Mouse (Mus musculus): Measurements from ENCODE around the gene Fam168b. TPM values are rescaled to one million over a fixed set of nuclear protein-coding genes. Genes with fewer than 3 reads are reported as not detected.

Gene Fam168b
- polyA plus RNA-seq, 1 experiment, result 361 TPM

DNA sequence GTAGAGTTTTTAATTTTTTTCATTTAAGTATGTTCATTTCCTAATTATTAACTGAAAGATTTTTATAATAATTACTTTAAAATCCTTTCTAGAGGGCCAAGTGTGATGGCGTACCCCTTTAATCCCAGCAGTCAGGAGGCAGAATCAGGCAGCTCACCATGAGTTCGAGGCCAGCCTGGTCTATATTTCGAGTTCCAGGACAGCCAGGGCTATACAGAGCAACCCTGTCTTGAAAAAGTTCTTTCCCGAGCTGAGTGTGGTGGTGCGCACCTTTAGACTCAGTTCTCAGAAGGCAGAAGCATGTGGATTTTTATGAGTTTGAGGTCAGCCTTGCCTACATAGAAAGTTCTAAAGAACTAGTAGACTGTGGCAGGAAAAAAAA lies 24.7 kb upstream of the Fam168b start:
- WGBS, result 91% methylated on average over 5 of the region's 5 CpGs
- Histone ChIP-seq H3K4me3 (replicated peaks; ENCODE audit: extremely low read depth, low read depth, low read length) (no peak overlapping the region), H3K4me1 (ENCODE audit: control insufficient read depth, insufficient read depth, low read length) (no peaks in the 10 kb centered on the region)
- TF ChIP-seq POLR2A (IDR thresholded peaks at IDR 0.05; ENCODE audit: borderline replicate concordance, extremely low read depth, low read depth, low read length), result no peak
- TF ChIP-seq CTCF (IDR thresholded peaks at IDR 0.05; ENCODE audit: insufficient read depth, low read length), result no peak
- peak; percentile 2 for DNase-seq

DNA sequence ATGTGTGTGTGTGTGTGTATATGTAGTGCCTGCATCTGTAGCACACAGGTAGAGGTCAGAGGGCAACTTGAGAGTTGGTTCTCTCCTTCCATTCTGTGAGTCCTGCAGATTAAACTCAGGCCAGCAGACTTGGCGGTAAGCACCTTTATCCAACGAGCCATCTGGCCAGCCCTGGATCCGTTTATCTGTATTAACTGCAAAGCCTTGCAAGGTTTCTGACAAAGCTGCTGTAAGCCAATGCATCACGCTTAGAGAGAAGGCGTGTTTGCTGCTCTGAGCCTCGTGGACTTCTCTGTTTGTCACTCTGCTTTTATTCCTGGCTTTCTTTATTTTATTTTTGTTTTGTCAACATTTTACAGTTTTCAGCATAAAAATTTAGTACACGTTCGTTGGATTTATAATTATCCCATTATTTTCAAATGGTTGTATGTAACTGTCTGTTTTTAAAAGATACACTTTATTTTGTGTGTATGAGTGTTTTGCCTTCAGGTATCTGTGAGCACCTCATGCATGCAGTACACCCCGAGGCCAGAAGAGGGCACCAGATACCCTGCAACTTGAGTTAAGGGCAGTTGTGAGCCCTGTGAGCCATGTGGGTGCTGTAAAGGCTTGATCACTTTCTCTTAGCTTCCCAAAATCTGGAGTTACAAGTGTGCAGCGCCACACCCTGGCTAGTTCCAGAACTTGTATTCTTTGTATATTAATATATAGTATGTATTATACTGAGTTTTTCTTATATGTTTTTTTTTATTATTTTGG lies 24.1 kb upstream of the Fam168b start:
- WGBS, result 60% methylated on average over 10 of the region's 10 CpGs
- Histone ChIP-seq H3K4me1 (ENCODE audit: control insufficient read depth, insufficient read depth, low read length) (no peaks in the 10 kb centered on the region), H3K4me3 (replicated peaks; ENCODE audit: extremely low read depth, low read depth, low read length) (no peak overlapping the region)
- peak; percentile 97 for TF ChIP-seq CTCF (IDR thresholded peaks at IDR 0.05; ENCODE audit: insufficient read depth, low read length)
- TF ChIP-seq POLR2A (IDR thresholded peaks at IDR 0.05; ENCODE audit: borderline replicate concordance, extremely low read depth, low read depth, low read length), result no peak
- peak; percentile 89 for DNase-seq

- Histone ChIP-seq H3K4me1 (ENCODE audit: control insufficient read depth, insufficient read depth, low read length) (no peaks in the 10 kb centered on the region), H3K4me3 (replicated peaks; ENCODE audit: extremely low read depth, low read depth, low read length) (no peak overlapping the region)
- no peak for DNase-seq
- TF ChIP-seq POLR2A (IDR thresholded peaks at IDR 0.05; ENCODE audit: borderline replicate concordance, extremely low read depth, low read depth, low read length) (no peak), CTCF (IDR thresholded peaks at IDR 0.05; ENCODE audit: insufficient read depth, low read length) (no peak)
- WGBS, result 85% methylated on average over 9 of the region's 9 CpGs
Observed at GRCm38 (mm10) chr1:34865866-34866265, 23.0 kb upstream of the Fam168b start.

DNA sequence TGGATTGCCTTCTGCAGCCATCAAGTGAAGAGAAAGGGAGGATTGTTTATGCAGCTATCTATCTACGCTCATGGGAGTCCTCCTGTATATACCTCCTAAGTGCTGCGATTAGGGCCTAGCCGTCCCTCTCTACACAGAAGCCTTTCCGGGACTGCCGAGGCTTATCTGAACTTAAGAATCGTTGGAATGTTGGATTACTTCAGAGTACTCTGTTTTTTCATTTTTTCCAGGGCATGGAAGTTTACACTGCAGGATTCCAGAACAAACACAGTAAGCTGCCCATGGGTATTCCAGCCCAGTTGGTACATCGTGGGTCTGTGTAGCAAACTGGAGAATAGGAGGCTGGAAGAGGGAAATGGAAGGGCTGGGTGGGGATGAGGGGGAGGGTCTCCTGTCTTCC lies 21.4 kb upstream of the Fam168b start:
- TF ChIP-seq CTCF (IDR thresholded peaks at IDR 0.05; ENCODE audit: insufficient read depth, low read length) (no peak), POLR2A (IDR thresholded peaks at IDR 0.05; ENCODE audit: borderline replicate concordance, extremely low read depth, low read depth, low read length) (no peak)
- WGBS, result 46% methylated on average over 7 of the region's 7 CpGs
- DNase-seq, result no peak
- Histone ChIP-seq H3K4me1 (ENCODE audit: control insufficient read depth, insufficient read depth, low read length) (no peaks in the 10 kb centered on the region), H3K4me3 (replicated peaks; ENCODE audit: extremely low read depth, low read depth, low read length) (no peak overlapping the region)

GRCm38 (mm10) chr1:34863323-34863722 lies 20.5 kb upstream of the Fam168b start:
- H3K4me3 ChIP-seq (replicated peaks; ENCODE audit: extremely low read depth, low read depth, low read length), result no peak overlapping the region
- TF ChIP-seq CTCF (IDR thresholded peaks at IDR 0.05; ENCODE audit: insufficient read depth, low read length) (no peak), POLR2A (IDR thresholded peaks at IDR 0.05; ENCODE audit: borderline replicate concordance, extremely low read depth, low read depth, low read length) (no peak)
- 87% methylated on average over 7 of the region's 7 CpGs for WGBS
- H3K4me1 ChIP-seq (ENCODE audit: control insufficient read depth, insufficient read depth, low read length), result no peaks in the 10 kb centered on the region
- DNase-seq, result no peak

DNA sequence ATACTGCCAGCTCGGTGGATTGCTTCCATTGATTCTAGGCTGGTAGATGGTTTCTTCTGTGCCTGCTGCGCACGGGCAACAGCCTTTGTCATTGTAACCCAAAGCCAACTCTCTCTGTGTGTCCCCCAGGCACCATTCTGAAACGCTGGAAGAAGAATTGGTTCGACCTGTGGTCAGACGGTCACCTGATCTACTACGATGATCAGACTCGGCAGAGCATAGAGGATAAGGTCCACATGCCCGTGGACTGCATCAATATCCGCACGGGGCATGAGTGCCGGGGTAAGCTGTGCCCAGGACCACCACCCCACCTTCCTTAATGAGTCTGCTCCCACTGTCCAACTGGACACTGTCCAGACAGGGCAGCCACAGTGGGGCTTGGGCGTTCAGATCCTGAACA lies 20.0 kb upstream of the Fam168b start:
- Histone ChIP-seq H3K4me3 (replicated peaks; ENCODE audit: extremely low read depth, low read depth, low read length) (no peak overlapping the region), H3K4me1 (ENCODE audit: control insufficient read depth, insufficient read depth, low read length) (no peaks in the 10 kb centered on the region)
- WGBS, result 96% methylated on average over 13 of the region's 13 CpGs
- TF ChIP-seq CTCF (IDR thresholded peaks at IDR 0.05; ENCODE audit: insufficient read depth, low read length) (no peak), POLR2A (IDR thresholded peaks at IDR 0.05; ENCODE audit: borderline replicate concordance, extremely low read depth, low read depth, low read length) (no peak)
- DNase-seq, result no peak

DNA sequence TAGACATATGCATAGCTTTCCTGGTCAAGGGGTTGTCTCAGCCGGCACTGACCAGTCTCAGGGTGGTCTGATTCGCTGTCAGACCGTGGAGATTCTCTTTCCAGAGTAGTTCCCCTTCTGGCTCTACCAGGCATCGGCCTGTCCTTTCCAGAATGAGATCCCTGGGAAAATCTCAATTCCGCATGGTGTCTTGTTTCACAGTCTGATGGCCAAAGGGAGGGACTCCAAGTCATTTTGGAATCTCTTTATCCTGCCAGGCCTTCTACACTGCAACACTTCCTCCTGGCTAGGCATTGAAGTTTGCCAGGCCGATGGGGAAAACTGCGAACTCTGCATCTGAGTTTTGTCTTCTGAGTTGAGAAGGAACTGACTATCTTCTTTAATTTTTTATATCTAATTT lies 17.3 kb upstream of the Fam168b start:
- 83% methylated on average over 7 of the region's 7 CpGs for WGBS

GRCm38 (mm10) chr1:34859761-34860160 lies 16.9 kb upstream of the Fam168b start:
- Histone ChIP-seq H3K4me1 (ENCODE audit: control insufficient read depth, insufficient read depth, low read length) (no peaks in the 10 kb centered on the region), H3K4me3 (replicated peaks; ENCODE audit: extremely low read depth, low read depth, low read length) (no peak overlapping the region)
- 86% methylated on average over 3 of the region's 3 CpGs for WGBS
- TF ChIP-seq CTCF (IDR thresholded peaks at IDR 0.05; ENCODE audit: insufficient read depth, low read length) (no peak), POLR2A (IDR thresholded peaks at IDR 0.05; ENCODE audit: borderline replicate concordance, extremely low read depth, low read depth, low read length) (no peak)
- DNase-seq, result no peak

More for the DNA sequence above, 17.3 kb upstream of the Fam168b start:
- DNase-seq, result no peak
- no peak overlapping the region for H3K4me3 ChIP-seq (replicated peaks; ENCODE audit: extremely low read depth, low read depth, low read length)
- no peak for TF ChIP-seq CTCF (IDR thresholded peaks at IDR 0.05; ENCODE audit: insufficient read depth, low read length)
- no peak for TF ChIP-seq POLR2A (IDR thresholded peaks at IDR 0.05; ENCODE audit: borderline replicate concordance, extremely low read depth, low read depth, low read length)
- H3K4me1 ChIP-seq (ENCODE audit: control insufficient read depth, insufficient read depth, low read length), result no peaks in the 10 kb centered on the region

GRCm38 (mm10) chr1:34858671-34859070 lies 15.8 kb upstream of the Fam168b start:
- 60% methylated on average over 5 of the region's 5 CpGs for WGBS
- no peak for DNase-seq
- no peak for TF ChIP-seq CTCF (IDR thresholded peaks at IDR 0.05; ENCODE audit: insufficient read depth, low read length)
- TF ChIP-seq POLR2A (IDR thresholded peaks at IDR 0.05; ENCODE audit: borderline replicate concordance, extremely low read depth, low read depth, low read length), result no peak
- Histone ChIP-seq H3K4me3 (replicated peaks; ENCODE audit: extremely low read depth, low read depth, low read length) (no peak overlapping the region), H3K4me1 (ENCODE audit: control insufficient read depth, insufficient read depth, low read length) (no peaks in the 10 kb centered on the region)

DNA sequence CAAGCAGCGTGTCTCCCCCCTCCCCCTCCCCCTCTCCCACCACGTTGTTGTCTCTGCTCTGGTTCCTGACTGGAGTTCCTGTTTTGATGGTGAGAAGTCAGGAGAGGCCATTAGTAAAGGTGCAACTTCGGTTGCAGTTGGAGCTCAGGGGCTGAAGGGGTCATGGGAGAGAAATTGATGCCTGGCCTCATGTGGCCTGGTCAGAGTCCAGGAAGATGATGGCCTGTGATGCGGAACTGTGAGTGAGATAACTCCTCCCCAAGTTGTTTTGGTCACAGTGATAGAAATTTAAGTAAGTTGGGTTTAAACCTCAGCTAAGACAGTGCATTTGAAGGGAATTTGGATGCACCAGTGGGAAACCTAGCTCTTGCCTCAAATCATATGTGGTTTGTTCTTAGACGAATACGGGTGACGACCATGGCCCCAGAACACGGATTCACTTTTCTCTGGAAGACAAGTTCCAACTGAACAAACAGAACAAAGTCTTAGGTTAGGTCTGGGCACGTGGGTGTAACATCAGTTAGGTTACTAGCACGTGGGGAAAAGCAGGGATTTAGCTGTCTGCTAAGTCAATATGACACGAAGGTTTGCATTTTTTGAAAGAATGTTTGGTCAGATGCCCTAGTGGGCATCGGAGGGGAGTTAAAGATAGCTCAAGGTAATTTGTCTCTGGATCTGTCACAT lies 12.3 kb upstream of the Fam168b start:
- TF ChIP-seq CTCF (IDR thresholded peaks at IDR 0.05; ENCODE audit: insufficient read depth, low read length) (no peak), POLR2A (IDR thresholded peaks at IDR 0.05; ENCODE audit: borderline replicate concordance, extremely low read depth, low read depth, low read length) (no peak)
- no peak for DNase-seq
- Histone ChIP-seq H3K4me3 (replicated peaks; ENCODE audit: extremely low read depth, low read depth, low read length) (no peak overlapping the region), H3K4me1 (ENCODE audit: control insufficient read depth, insufficient read depth, low read length) (peaks cover 4% of the 10 kb centered on the region; the same call in 1 of the 2 replicates)
- 71% methylated on average over 12 of the region's 12 CpGs for WGBS

Data from lung, adult 2 months (tissue).